Mouse (Mus musculus): ENCODE results near the gene Cacna1s.

Cacna1s gene

DNA sequence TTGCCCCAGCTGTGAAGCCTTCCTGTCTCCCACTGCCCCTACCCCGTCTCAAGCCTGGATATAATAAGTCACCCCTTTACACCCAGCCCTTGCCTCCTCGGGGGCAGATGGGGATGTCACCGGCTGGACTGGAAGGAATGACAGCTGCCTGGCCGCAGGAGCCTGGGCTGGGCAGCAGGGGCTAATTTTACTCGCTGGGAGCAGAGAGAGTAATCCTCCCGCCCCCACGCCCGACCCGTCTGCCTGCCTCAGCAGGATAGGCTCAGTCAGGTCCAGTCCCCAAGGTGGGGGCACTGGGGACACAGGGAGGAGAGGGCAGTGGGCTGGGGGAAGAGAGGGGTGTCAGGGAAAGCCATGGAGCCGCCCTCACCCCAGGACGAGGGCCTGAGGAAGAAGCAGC is at the start of gene Cacna1s:
Cacna1s (plus strand) TSS at position 204 of the 400 bp plus-strand sequence.
- DNase-seq: no peak

DNA sequence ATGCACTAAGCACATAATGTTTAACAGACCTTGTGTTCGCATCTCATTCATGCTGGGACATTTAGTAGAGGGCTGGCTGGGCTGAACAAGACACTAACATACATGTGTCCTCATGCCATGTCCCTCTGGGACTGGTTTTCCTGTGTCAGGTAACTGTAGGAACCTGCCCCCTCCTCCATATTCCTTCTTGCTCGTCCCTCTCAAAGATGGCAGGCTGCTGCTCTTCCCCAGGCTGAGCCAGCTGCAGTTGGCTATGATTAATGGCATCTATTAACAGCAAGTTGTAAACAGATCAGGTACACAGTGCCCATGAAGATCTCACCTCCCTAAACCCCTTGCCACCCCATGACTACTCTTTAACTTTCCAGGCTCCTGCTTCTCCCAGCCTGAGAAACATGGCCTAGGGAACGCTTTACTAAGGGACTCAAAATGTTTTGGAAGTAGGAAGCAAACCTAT is 46.2 kb upstream of the Cacna1s start, which contains the start of gene Igfn1:
Igfn1 (minus strand) TSS at position 51 of the 457 bp plus-strand sequence.
- DNase-seq: no peak

DNA sequence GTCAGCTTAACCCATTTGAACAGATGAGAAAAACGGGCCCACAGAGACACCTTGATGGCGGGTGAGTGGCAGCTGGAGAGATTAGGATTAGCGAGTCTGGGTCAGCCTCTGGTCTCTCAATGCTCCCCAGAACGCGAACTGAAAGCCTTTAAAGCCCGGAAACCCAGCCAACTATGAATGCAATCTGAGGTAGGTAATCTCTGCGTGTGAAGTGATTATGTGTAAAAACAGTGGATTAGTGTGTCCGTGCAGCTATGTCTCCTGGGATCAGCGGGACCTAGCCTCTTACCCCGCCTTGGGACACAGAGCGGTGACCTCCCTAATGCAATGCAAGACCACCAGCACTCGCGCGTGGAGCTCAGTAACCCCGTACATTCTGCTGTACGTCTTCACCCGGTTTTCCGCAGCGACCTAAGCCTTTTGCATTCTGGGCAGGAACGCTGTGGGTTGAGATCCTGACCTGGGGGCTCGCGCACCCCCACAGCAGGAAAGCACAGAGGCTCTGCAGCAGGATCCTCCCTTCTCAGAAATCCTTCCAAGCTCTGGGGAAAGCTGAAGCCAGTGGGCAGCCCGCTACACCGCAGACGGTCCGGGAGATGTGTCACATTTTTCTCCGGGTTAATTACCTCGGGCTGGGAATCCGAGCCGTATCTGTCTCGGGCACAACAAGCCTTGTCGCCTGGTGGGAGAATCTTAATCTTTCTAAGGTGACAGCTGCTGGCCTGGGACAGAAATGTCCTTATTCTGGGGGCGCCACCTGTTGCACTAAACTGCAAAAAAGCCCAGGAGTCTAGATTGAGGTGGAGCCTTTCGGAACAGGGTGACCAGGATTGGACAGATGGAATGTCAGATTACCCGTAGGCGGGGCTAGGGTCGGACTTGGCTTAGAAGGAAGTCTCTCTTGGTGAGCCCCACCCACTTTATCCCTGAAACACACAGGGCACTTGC is 45.1 kb upstream of the Cacna1s start, which contains the start of gene Tmem9:
Tmem9 (plus strand) TSS at position 940 of the 948 bp plus-strand sequence.
- DNase-seq: peak; percentile 46 to 61

DNA sequence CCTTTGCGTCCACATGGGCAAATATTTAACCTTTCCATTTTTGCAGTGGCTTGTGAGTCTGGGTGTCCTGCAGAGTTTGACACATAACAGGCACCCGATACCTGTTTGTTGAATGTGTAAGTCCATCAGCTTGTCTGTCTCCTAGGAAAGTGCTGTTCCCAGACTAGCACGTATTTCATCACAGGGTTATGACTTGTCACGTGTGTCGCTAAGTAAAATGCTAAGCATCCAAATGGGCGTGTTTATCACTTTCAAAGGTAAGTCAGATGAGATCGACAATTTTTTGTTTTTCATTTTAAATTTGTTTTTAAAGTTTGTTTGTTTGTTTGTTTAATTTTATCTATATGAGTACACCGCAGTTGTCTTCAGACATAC is 44.4 kb upstream of the Cacna1s start:
- no peak for DNase-seq

DNA sequence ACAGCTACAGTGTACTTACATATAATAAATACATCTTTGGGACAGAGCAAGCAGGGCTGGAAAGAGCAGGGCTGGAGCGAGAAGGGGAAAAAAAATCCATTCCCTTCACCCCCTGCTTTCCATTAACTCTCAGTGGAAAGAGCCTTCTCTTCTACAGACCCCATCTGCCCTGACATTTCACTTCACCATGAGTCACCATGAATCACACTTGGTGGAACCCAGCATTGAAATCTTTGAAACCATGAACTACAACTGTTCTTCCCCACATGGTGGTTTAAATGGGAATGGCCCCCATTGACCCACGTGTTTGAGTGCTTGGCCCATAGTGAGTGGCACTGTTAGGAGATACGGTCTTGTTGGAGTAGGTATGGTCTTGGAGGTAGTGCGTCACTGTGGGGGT is 42.3 kb upstream of the Cacna1s start:
- no peak for DNase-seq

DNA sequence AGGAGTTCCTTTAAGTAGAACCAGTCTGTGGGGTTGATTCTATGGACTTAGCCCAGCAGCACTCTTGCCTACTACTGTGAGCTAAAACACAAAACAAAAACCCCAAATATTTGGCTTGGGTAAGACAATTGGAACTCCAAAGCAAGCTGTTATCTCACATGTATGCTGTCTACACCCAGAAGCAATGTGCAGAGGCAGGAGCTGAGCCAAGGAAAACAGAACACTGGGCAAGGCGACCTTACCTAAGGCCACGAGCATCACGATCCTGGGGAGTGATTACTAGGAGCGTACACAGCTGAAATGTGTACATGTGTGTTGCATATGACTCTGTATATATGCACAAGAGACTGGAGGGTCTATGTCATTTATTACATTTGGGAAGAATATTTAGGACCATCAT is 39.0 kb upstream of the Cacna1s start:
- no peak for DNase-seq

DNA sequence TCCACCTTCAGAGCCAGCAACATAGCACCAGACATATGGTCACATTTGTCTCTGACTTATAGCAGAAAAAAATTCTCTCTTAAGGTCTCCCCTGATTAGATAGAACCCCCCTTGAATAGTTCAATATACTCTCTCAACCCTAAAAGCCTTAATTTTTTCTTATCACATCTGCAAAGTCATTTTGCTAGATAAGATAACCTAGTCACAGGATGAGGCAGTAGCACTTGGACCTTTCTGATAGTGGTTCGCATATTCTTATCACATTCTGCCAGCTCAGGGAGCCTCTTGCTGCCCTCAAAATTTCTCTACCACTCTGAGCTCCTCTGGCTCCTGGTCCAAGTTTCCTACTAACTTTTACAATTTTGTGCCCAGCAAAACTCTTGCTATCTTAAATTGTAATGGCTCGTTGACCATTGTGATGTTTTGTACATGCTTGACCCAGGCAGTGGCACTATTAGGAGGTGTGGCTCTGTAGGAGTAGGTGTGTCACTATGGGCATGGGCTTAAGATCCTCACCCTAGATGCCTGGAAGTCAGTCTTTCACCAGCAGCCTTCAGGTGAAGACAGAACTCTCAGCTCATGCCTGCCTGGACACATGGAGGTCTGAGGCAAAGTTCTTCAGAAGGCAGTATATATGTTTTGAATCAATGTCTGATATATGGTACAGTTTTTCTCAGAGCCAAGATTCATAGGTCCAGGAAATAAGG is 37.6 kb upstream of the Cacna1s start:
- DNase-seq: no peak

DNA sequence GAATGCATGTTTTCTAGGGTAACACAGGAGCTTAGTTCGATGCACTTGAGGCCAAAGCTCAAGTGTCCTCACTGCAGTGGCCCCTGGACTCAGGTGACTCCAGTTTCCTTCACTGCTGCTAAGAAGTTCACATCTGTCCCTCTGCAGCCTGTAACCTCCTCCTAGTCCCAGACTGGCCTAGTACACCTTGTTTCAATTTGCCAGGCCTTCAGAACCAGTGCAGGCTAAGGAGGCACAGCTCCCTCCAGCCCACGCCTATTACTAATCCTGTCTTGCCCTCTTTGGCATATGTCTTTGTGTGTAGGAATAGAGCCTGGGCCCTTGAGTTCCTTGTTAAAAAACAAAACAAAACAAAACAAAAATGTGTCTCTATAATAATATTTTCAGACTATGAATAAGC is 35.2 kb upstream of the Cacna1s start:
- peak in 1 of 2 experiments; percentile 17 for DNase-seq

DNA sequence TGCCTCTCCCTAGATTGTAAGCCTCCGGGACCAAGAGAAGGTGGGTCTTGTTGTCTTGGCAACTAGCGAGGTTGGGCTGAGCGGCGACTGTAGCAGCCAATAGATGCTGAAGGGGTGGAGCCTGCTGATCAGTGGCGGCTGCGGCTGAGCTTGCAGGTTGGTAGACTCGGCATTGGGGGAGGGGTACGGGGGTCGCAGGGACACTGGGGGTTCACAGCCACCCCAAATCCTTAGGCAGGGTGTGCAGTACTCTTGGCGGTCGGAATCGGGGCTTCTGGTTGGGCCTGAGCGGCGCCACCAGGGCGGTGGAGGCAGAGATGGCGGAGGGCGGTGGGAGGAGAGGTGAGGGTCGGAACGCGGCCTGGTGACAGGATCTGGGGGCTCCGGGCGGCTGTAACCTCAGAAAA is 34.6 kb upstream of the Cacna1s start:
- DNase-seq: peak; percentile 90 to 94

DNA sequence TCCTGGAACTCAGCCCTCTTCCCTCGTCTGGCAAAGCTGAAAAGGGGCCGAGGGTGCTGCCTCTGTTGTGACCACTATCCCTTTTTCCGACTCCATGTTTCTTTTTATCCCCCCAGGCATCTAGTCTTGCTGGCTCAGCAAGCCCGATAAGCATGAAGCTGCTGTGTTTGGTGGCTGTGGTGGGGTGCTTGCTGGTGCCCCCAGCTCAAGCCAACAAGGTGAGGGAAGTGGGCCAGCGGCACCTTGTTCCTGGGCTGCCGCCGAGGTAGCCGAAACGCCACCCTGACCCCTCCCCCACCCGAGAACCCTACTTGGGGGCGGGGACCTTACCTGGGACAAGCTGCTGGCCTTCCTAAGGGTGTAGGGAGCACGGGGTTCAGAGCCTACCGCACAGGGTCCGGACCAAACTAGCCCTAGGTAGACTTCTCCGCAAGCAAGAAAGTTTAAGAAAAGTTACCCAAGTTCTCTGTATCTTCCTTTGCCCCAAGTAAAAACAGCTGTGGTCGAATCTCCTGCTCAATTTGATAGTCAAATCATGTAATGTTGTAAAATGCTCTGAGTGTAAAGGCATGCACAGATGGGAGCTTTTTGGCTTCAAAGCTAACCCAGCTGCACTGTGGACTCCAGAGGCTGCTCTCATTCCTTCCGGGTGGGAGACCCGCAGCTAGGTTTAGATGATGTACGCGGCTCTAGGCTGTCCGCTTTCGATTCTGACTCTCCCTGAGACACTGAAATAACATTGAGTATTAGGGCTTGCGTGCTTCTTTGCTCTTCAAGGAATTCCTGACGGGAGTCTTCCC is 34.0 kb upstream of the Cacna1s start:
- peak; percentile 56 to 66 for DNase-seq

DNA sequence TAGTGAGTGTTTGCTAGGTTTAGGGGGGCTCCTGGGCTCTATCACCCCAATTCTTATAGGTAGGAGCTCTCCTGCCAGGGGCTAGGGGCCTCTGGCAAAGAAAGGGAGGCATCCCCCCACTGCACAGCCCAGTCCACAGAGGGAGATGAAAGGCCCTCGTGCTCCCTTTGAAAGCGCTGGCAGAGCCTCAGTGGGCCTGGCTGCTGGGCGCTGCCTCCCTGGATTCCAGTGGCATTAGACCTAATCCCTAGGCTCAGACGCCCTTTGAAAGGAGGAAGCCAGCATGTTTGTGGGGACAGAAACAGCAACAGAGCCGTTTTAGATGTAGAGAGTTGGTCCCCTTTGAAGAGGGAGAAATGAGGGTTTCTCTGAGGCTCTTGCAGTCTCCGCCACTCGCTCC is 22.3 kb upstream of the Cacna1s start:
- no peak for DNase-seq

DNA sequence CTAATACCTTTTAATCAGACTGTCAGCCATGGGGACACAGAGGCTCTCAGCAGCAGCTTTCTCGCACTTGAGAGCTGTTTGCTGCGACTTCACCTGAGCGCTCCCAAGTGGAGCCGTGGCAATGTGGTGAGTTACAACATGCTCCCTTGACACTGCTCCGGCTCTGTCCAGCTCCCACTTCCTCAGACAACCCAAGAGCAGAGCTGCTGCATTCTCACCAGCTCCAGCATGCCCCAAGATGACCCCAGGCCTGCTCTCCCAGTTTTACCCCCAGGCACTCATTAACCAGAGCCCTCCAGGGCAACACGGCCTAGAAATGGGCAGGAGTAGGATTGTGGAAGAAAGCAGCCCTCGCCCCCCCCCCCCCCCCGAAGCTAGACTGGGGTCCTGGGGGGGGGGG is 20.9 kb upstream of the Cacna1s start:
- DNase-seq: no peak

DNA sequence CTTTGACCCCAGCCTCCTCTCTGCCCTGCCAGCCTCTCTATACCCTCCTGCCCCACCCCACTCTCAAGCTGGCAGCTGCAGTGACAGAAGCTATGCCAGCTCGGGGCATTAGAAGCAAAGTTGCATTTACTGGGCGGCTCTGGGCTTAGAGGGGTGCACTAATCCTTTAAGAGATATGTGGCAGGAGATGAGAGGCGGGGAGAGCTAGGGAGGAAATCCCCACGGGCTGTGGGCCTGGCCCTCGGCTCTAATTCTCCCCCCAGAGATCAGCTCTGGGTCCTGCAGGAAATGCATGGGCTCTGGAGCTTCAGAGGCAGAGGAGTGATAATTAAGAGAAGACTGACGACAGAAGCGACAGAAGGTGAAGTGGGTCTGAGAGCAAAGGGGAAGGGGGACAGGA is 19.6 kb upstream of the Cacna1s start:
- no peak for DNase-seq

DNA sequence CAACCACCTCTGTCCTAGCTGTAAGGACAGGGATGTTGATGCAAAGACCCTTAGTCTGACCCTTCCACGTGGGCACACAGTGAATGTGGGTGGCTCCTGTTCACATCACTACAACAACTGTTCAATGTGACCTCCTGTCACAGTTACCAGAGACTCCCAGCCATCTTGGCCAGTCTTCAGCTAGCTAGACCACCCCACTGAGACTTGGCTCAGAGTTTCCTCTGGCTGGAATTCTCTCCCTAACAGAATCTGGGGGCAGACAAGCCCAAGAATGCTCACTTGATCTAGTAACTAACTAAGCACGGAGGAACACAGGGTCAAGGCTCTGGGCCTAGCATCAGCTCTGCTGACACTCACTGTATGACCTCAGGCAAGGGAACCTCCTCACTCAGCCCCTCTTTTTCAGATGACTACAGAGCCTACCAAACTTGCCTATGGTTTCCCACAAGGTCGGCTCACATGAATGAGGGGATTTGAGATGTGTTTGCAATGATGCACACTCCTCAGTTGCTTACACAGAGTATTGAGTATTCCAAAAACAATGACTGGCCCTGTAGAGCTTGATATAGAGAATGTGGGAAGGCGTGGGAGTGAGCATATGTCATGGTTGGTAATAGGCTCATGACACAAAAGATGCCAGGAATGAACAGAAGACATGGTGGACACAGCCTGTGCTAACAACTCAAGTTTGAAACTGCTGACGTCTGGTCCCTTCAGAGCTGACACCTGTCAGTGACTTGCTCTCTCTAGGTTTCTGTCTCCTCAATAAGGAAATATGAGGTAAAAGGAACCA is 13.6 kb upstream of the Cacna1s start:
- DNase-seq: no peak

DNA sequence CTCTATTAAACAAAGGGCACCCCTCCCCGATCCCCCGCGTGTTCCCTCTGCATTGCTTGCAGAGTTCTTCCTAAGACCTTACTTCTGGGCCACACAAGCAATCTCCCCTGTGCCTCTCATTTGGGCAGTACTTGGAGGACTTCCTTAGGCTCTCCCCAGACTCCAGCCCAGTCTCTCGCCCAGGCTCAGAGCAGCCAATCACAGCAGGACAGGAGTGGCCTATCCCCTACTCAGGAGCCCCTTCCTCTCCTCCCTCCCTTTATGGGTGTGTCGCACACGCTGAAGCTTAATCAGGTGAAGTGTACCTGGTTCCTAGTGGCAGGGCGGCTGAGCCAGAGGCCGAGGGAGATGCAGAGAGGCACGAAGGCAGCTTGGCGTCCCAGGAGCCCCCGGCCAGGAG is 12.1 kb upstream of the Cacna1s start:
- no peak for DNase-seq

DNA sequence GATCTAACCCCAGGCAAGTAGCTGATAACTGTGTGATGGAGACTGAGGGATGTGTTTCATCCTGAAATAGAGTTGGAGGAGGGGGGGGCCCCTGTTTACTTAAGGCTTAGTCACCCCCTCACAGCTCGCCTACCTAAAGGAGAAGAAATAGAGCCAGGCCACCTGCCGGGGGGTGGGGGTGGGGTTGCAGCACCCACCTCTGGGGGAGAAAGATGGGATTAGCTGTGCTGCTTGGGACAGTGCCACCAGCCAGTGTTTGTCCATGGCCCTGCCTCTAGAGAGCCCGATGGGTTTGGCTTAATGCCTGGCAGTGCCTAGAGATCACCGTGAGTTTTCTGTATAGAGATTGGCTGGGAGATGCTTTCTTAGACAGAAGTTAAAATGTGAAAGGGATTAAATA is 11.7 kb upstream of the Cacna1s start:
- DNase-seq: no peak

DNA sequence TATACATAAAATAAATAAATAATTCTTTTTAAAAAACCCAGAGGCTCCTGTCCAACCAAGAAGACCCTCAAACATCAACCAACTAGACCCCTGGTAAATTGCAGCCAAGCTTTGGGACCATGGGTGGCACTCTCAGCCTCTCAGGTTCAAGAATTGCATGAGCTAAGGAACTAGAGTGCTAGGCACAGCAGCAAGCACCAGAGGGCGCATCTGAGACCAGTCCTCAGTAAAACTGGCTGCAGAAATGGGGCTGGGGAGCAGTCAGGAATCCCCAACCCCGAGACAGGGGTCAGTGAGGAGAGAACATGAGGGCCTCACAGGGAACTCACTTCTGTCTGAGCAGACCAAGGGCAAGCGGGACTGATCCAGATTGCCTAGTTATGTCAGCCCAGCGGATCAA is 6.8 kb upstream of the Cacna1s start:
- DNase-seq: peak; percentile 66 to 83

DNA sequence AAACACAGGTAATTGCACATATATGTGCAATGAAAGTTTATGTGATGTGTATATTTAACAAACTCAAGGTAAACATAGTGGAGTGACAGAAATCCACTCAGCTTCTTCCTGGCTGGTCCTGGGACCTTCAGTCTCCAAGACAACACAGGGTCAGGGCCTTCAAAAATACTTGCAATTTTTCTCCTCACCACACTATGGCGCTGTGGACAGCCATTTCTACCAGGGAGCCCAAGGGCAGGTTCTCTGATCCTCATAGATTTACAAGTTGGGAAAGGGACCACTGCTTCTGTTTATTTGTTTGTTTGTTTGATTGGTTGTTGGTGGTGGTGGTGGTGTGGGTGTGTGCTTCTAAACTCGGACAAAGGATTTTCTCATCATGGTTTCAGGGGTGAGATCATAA is 5.1 kb upstream of the Cacna1s start:
- DNase-seq: peak in 1 of 2 experiments; percentile 50

DNA sequence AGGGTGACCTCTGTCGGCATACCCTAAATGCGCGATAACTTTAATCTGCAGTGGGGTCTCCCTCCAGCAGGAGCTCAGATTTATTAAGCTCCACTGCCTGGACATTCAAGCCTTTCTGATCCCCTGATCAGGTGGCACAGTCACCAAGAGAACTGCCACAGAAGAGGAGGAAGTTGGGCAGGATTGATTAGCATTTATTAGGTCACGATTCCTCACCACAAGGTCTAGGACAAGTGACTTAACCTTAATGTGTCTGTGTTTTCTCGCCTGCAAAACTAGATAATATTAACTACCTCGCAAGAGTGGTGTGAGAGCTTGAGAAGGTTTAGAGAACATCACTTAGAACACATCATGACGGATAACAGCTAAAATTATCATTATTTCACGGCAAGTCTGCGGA is 4.7 kb upstream of the Cacna1s start:
- DNase-seq: no peak

DNA sequence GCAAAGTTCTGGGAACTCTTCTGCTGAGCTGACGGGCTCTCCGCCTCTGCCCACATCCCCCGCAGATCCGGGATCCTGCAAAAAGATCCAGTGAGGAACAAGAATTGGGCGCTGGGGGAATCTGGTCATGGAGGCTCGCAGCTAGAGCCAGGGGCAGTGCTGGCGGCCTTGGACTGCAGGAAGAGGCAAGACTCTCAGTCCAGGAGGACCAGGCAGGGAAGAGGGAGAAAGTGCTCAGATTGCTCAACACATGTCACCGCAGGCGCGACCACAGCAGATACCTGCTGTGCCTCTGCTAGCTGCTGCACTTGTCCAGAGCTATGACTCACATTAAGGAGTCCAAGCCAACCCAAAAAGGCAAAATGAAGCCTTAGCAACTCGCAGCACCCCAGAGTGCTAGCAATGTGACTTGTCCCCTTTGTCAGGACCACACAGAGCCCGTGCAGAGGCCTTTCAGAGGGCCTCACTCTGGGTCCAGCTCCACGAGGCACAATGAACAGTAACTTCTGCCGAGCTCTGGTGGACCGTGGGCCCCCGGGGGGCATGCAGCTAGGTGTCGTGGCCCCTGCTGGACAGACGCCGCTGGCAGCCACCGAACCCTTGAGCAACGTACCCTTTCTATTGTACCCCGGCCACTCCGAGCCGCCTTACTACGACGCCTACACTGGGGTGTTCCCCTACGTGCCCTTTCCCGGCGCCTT is 2.1 kb upstream of the Cacna1s start, which contains the start of gene Ascl5:
Ascl5 (plus strand) TSS at position 493 of the 701 bp plus-strand sequence.
- DNase-seq: peak; percentile 19 to 21

DNA sequence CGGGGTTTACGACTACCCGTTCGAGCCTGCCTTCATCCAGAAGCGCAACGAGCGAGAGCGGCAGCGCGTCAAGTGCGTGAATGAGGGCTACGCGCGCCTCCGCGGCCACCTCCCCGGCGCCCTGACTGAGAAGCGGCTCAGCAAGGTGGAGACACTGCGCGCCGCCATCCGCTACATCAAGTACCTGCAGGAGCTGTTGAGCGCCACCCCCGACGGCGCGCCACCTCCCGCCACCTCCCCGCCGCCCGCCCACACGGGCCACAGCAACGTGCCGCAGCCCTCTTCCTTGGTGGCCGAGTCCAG is 1.6 kb upstream of the Cacna1s start:
- DNase-seq: peak; percentile 33 to 49
